Mouse (Mus musculus): ENCODE measurements around the gene Snd1.
A peak's percentile ranks its signal among the peaks of the same experiment; 100 is the strongest.

Gene Snd1

GRCm38 (mm10) chr6:28975106-28975505, 500.2 kb downstream of the Snd1 start:
- peak in 1 of 2 experiments; percentile 6 for DNase-seq (ENCODE audit: low spot score in 2 of 2)

- DNase-seq (ENCODE audit: low spot score in 2 of 2): no peak
Measured at GRCm38 (mm10) chr6:28978031-28978430, 503.1 kb downstream of the Snd1 start.

GRCm38 (mm10) chr6:28978881-28979280, 503.9 kb downstream of the Snd1 start:
- no peak for DNase-seq (ENCODE audit: low spot score in 2 of 2)

- no peak for DNase-seq (ENCODE audit: low spot score in 2 of 2)
Measured at GRCm38 (mm10) chr6:28979586-28979985, 504.6 kb downstream of the Snd1 start.

- no peak for DNase-seq (ENCODE audit: low spot score in 2 of 2)
Measured at GRCm38 (mm10) chr6:28980219-28980618, 505.3 kb downstream of the Snd1 start.

GRCm38 (mm10) chr6:28980750-28981584, 506.0 kb downstream of the Snd1 start:
- no peak for DNase-seq (ENCODE audit: low spot score in 2 of 2)

GRCm38 (mm10) chr6:28981585-28981948, 506.6 kb downstream of the Snd1 start:
- no peak for DNase-seq (ENCODE audit: low spot score in 2 of 2)

GRCm38 (mm10) chr6:28981966-28982701, 507.2 kb downstream of the Snd1 start:
- peak in 1 of 2 experiments; percentile 45 for DNase-seq (ENCODE audit: low spot score in 2 of 2)

- no peak for DNase-seq (ENCODE audit: low spot score in 2 of 2)
Measured at GRCm38 (mm10) chr6:28982817-28983216, 507.9 kb downstream of the Snd1 start.
